Comparison of ENCODE assay signal across 8 mouse cellular contexts in genomic region chr15:102028040-102028439, GRCm38 (mm10). TPM values are rescaled to one million over a fixed set of nuclear protein-coding genes. Genes with fewer than 3 reads are reported as not detected.
DNase-seq lines count a peak whose midpoint lies in the region; ATAC-seq lines count a peak whose summit lies in the region.

Gene Krt18, plus strand, starts transcription at chr15:102028180.

- peak; percentile 66 for ATAC-seq in granulocyte monocyte progenitor cell, adult 5-6 weeks (replicated peaks; ENCODE audit: poor library complexity, severe bottlenecking)
- no peak for ATAC-seq in limb, embryonic 12.5 days (ENCODE audit: insufficient number of reproducible peaks, insufficient read depth, low FRiP score, low TSS enrichment, low read depth)
- no peak for ATAC-seq in midbrain, embryonic 14.5 days (ENCODE audit: low FRiP score, low TSS enrichment)

- peak; percentile 52 for DNase-seq in testis, postnatal 10 days (ENCODE audit: low spot score)
- DNase-seq in testis, postnatal 14 days (ENCODE audit: low spot score) = no peak
- DNase-seq in midbrain, embryonic 14.5 days = no peak
- no peak for DNase-seq in right cerebral cortex, postnatal 14 days
- no peak for DNase-seq in cerebellum, adult 11-12 months
- DNase-seq in frontal cortex, postnatal 10 days (ENCODE audit: low spot score in 2 of 2) = no peak

- H3K4me3 ChIP-seq in limb, embryonic 12.5 days (replicated peaks) = peak within 1 kb of the TSS; percentile 44
- H3K4me3 ChIP-seq in midbrain, embryonic 14.5 days (replicated peaks; ENCODE audit: low read depth, low read length) = no peak within 1 kb of the TSS

- peak within 1 kb of the TSS; percentile 71 for H3K4me2 ChIP-seq in limb, embryonic 12.5 days
- peak within 1 kb of the TSS; percentile 37 for H3K4me2 ChIP-seq in midbrain, embryonic 14.5 days (ENCODE audit: low read length)

- no peaks in the 10 kb centered on the region for H3K9me3 ChIP-seq in limb, embryonic 12.5 days
- H3K9me3 ChIP-seq in midbrain, embryonic 14.5 days (ENCODE audit: control insufficient read depth, low read length) = no peaks in the 10 kb centered on the region

- no peaks in the 10 kb centered on the region for H3K36me3 ChIP-seq in limb, embryonic 12.5 days
- H3K36me3 ChIP-seq in midbrain, embryonic 14.5 days (ENCODE audit: control insufficient read depth, insufficient read depth, low read length) = no peaks in the 10 kb centered on the region

- H3K27ac ChIP-seq in limb, embryonic 12.5 days = no peak within 1 kb of the TSS
- no peak within 1 kb of the TSS for H3K27ac ChIP-seq in midbrain, embryonic 14.5 days (replicated peaks; ENCODE audit: low read depth, low read length)

- peak within 1 kb of the TSS; percentile 47; the same call in 1 of the 2 replicates for H3K9ac ChIP-seq in limb, embryonic 12.5 days (replicated peaks)
- no peak within 1 kb of the TSS for H3K9ac ChIP-seq in midbrain, embryonic 14.5 days (replicated peaks; ENCODE audit: low read length)

- WGBS in limb, embryonic 12.5 days = under 1% methylated on average over 28 of the region's 28 CpGs
- WGBS in midbrain, embryonic 14.5 days = 3% methylated on average over 28 of the region's 28 CpGs

- peaks cover 27% of the 10 kb centered on the region for H3K4me1 ChIP-seq in limb, embryonic 12.5 days (replicated peaks)
- H3K4me1 ChIP-seq in midbrain, embryonic 14.5 days (ENCODE audit: control insufficient read depth, insufficient read depth, low read length) = peaks cover 9% of the 10 kb centered on the region; the same call in 1 of the 2 replicates

- peaks cover 67% of the 10 kb centered on the region for H3K27me3 ChIP-seq in limb, embryonic 12.5 days
- peaks cover 27% of the 10 kb centered on the region; the same call in 1 of the 2 replicates for H3K27me3 ChIP-seq in midbrain, embryonic 14.5 days (ENCODE audit: control insufficient read depth, insufficient read depth, low read length)

RNA-seq across cellular contexts. Expression of gene Krt18, which starts in this region (rescaled TPM):
- 11.4 and 20.2 TPM in 2 replicates for total RNA-seq in granulocyte monocyte progenitor cell, adult 5-6 weeks (2014; fragmentation: Nextera tagmentation)
- 12.4 and 24.9 TPM in 2 replicates for total RNA-seq in granulocyte monocyte progenitor cell, adult 5-6 weeks (2017)
- polyA plus RNA-seq in limb, embryonic 12.5 days (2016; fragmentation: Nextera tagmentation; extraction: Ambion mirVana) = 21.2 and 21.5 TPM in 2 replicates
- polyA plus RNA-seq in midbrain, embryonic 14.5 days (2014; fragmentation: Nextera tagmentation; extraction: Ambion mirVana) = 0.35 and 1.3 TPM in 2 replicates
